Mouse (Mus musculus): ENCODE results near the gene Ccdc149.

Gene Ccdc149

DNA sequence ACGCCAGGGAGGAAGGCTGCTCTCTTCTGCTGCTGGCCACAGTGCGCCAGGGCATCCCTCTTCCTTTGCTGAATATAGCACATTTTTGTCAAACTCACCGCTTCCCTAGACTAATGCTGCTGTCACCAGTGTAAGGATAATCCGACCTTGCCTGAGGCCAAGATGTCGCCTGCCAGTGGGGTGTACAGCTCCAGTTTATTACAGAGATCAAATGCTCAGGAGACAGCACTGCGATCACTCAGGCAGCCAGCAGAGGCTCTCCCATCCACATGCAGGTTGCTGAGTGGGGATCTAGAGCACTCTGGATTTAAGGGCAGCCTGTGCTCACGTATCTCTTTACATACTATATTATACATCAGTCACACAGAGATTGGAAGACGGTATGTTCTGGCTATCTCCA, 22.1 kb downstream of the Ccdc149 start:
- no peak for DNase-seq (ENCODE audit: low read depth, low spot score)

DNA sequence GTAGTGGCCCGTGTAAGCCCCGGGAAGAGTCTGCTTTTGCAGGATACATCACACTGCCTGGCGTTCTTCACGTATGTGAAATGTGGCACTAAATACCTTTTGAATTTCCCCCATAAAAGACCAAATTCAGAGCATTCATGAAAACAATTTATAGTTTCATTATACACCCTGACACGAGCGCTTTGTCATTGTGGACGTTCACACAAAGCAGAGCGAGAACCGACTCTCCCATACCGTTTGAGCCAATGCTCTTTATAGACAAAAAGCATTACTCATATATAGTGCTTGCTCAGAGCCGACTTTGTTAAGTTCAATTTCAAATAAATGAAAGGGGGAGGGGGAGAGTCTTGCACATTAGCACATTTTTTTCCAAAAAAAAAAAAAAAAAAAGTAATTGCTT, 31.0 kb downstream of the Ccdc149 start:
- no peak for DNase-seq (ENCODE audit: low read depth, low spot score)

- DNase-seq (ENCODE audit: low read depth, low spot score): no peak
Measured at GRCm38 (mm10) chr5:52438946-52439345, 32.4 kb downstream of the Ccdc149 start.

GRCm38 (mm10) chr5:52435533-52435932, 35.8 kb downstream of the Ccdc149 start:
- DNase-seq (ENCODE audit: low read depth, low spot score): no peak

DNA sequence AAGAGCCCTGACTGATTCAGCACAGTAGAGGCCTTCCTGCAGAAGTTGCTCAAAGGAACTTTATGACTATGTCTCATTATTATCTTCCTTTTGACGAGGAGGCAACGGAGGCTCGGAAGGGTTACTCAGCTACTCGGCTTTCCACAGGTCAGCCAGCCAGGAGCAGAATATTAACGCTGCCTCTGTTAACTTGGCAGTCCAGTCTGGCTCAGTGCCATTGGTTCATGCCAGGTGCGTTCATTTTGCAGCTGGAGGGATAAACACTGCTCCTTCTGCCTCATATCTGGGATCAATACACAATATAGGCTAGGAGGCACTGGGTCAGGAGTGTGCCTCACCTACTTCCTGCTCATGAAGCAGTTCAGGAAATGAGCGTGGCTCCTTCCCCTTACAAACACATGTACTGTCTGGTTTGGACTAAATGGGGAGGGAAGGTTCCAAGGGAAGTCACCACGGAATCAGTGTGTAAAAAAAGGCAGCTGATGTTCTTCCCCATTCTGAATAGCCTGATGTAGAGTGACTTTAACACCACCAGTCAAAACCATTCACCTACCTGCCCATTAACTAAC, 40.0 kb downstream of the Ccdc149 start:
- no peak for DNase-seq (ENCODE audit: low read depth, low spot score)

GRCm38 (mm10) chr5:52429731-52430480, 41.4 kb downstream of the Ccdc149 start:
- no peak for DNase-seq (ENCODE audit: low read depth, low spot score)

GRCm38 (mm10) chr5:52428613-52429012, 42.7 kb downstream of the Ccdc149 start:
- DNase-seq (ENCODE audit: low read depth, low spot score): no peak

GRCm38 (mm10) chr5:52425819-52426218, 45.5 kb downstream of the Ccdc149 start:
- no peak for DNase-seq (ENCODE audit: low read depth, low spot score)

GRCm38 (mm10) chr5:52423893-52424292, 47.4 kb downstream of the Ccdc149 start:
- DNase-seq (ENCODE audit: low read depth, low spot score): no peak

DNA sequence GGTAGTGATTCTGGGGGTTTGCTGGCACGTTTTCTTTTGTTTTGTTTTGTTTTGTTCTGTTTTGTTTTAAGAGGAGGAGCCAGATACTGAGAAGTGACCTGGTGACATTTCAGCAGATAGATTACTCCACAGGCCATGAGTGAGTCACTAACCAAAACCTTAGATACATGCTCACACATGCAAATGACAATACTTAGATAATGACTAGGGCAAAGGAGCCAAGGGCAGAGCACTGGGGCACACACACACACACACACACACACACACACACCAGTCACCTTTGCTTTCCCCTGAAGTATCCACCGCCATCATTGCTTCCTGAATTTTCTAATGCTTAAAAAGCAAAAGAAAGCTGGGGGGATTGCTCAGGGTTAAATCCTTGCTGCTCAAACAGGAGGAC, 54.8 kb downstream of the Ccdc149 start:
- no peak for DNase-seq (ENCODE audit: low read depth, low spot score)

GRCm38 (mm10) chr5:52415917-52416316, 55.4 kb downstream of the Ccdc149 start:
- DNase-seq (ENCODE audit: low read depth, low spot score): no peak

DNA sequence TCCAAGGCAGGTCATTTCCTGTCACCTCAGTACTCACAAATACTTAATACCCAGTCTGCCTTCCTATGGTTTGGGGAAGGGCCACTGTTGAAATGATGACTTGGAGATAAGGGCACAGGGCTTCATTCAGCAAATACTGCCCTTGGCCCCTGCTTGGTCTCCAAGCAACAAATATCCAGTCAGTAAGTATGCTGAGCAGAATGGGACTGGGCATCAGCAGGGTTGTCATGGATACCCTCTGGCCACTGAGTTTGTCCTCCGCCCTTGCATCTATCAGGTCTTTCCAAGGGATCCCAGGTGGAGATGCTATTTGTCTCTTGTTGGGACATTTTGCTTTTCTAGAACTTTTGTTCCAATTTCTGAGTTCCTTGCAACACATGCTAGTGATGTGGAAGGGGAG, 56.1 kb downstream of the Ccdc149 start:
- DNase-seq (ENCODE audit: low read depth, low spot score): no peak

DNA sequence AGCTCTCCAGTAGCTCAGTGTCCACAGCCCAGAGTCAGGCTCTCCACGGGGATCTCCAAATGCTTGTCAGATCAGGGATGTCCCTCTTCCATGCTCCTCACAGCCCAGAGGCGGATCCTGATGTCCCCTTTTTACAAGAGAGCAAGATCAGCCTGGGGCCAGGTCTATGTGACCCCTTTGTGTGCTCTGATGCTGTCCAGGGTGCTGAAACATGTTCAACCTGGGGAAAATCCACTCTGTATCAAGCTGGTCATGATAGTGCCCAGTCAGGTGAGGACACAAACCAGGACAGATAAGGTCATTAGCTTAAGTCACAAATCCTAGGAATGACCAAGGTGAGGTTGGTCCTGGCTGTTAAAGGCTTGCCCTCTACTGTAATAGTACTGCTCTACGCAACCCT, 59.8 kb downstream of the Ccdc149 start:
- peak; percentile 45 for DNase-seq (ENCODE audit: low read depth, low spot score)

GRCm38 (mm10) chr5:52410197-52410596, 61.1 kb downstream of the Ccdc149 start:
- no peak for DNase-seq (ENCODE audit: low read depth, low spot score)

DNA sequence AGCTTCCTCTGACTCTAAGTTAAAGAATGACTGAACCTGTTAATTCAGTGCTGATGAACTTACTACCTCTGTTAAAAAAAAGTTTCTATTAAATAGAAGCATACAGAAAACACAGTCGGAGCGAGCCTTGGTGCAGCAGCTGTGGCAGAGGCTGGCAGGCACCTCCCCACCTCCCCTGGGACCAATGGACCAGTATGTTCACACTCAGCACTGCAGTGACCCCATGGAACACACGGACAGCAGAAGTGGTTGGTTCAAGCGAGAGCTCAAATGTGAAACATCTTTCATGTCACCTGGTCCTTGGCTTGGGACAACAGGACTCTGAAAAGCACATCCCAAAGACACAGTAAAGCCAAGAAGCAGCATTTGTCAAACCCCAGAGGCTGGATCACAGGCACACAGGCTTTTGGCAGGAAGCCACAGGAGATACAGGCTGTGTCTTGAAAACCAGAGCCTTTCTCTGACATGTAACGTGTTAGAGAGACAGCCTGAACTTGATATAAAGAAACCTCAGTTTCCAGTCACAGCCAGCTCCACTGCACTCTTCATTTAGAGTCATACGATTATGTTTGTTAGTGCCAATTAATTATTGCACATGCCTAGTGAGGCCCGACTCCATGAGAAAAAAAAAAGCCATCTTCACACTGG, 62.5 kb downstream of the Ccdc149 start:
- no peak for DNase-seq (ENCODE audit: low read depth, low spot score)

- no peak for DNase-seq (ENCODE audit: low read depth, low spot score)
Measured at GRCm38 (mm10) chr5:52404373-52404772, 66.9 kb downstream of the Ccdc149 start.

DNA sequence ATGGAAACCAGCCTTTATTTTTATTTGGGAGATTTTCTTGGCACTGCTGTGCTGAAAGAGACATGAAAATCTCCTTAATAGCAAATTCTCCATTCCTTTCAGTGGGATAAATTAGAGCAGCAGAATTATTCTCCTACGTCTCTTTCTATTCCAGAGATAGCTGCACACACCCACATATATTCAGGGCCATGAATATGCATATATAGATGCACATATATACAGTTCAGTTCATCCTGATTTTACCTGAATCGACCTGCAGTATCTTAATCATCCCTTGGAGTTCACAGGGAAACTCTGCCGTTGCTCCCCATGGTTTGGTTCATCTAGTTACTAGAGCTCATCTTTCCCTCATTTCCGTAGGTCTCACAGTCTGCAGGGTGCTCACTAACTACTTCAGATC, 77.6 kb downstream of the Ccdc149 start:
- DNase-seq (ENCODE audit: low read depth, low spot score): no peak

GRCm38 (mm10) chr5:52391471-52391870, 79.8 kb downstream of the Ccdc149 start:
- no peak for DNase-seq (ENCODE audit: low read depth, low spot score)

DNA sequence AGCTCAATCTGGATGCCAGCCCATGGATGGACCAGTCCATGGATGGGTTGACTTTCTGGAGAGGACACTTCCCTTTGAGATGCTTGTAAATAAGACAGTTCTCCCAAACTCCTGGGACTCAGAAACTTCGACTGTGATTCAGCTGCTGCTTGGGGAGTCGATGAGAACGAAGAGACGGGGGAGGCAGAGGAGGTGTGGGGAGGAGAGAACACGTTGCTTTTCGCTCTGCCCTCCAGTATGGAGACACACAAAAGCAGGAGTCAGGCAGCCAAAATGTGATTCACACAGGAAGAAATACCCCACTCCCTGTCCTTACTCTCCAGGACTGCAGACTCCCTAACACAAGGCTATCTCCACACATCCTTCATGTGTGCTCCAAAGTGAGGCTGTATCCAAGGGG, 80.9 kb downstream of the Ccdc149 start:
- DNase-seq (ENCODE audit: low read depth, low spot score): no peak

DNA sequence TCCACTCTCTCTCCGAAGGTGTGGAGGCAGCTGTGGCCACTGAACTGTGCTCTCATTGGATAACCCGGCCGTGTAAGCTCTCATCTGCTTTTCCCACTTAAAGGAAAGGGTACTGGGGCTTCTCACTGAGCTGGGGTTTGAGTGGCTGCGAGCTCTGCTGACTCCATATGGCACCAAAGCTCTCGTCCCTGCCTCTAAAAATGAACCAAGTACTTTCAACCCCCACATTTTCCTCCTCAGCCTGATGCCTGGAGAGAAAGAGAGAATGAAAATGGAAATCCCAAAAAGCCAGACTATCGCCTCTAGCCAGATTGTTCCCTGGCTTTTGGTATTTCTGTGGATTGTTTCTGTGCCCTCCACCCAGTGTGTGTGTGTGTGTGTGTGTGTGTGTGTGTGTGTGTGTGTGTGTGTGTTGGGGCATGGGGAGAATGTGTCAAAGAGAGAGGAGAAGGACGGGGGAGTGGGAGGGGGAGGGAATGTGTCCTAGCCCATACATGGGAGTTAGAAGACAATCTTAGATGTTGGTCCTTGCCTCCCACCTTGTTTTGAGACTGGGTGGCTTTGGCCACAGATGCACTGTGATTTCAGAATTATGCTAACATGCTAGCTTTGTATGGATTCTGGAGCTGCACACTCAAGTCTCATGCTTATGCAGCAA, 83.1 kb downstream of the Ccdc149 start:
- no peak for DNase-seq (ENCODE audit: low read depth, low spot score)

- DNase-seq (ENCODE audit: low read depth, low spot score): peak; percentile 48
Measured at GRCm38 (mm10) chr5:52386016-52386415, 85.3 kb downstream of the Ccdc149 start.

GRCm38 (mm10) chr5:52383748-52384147, 87.6 kb downstream of the Ccdc149 start:
- DNase-seq (ENCODE audit: low read depth, low spot score): no peak

DNA sequence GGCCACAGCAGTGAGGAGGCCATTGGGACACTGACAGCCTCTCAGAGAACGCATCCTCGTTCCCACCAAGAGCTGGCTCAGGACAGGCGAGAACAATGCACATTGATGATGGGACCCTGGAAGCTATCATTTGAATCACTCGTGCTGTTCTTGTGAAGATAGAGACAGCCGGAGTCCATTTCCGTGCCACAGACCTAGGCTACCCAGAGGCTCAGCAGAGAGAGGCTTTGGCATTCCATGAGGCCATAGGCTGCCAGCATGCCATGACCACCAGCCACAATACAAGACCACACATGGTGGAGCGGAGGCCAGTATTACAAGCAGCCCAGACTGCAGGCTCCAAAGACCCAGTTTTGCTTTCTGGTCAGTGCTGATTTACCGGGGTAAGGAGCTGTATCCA, 88.5 kb downstream of the Ccdc149 start:
- no peak for DNase-seq (ENCODE audit: low read depth, low spot score)
